Mouse (Mus musculus): ENCODE results near the gene Masp1.

GRCm38 (mm10) chr16:23471551-23471950 is 49.1 kb downstream of the Masp1 start:
- TF ChIP-seq CTCF (IDR thresholded peaks at IDR 0.05; ENCODE audit: low read depth, low read length): no peak
- no peak for TF ChIP-seq POLR2A (IDR thresholded peaks at IDR 0.05; ENCODE audit: extremely low read depth, insufficient read depth, low read length)

Data from liver, adult 2 months (tissue).